23 mouse cellular contexts compared by ENCODE assay signal in genomic region chr10:60394936-60395335, GRCm38 (mm10). TPM values are rescaled to one million over a fixed set of nuclear protein-coding genes. Genes with fewer than 3 reads are reported as not detected.
DNase-seq lines count a peak whose midpoint lies in the region; ATAC-seq and TF ChIP-seq lines count a peak whose summit lies in the region.
"Had no signal": no experiment of that assay in that cellular context is flagged by ENCODE, and none has a peak within 500 bp of the region (broad histone marks: within the 10 kb centered on the region; RNA-seq: fewer than 3 reads in every experiment).

No protein-coding gene starts in this region.

- ATAC-seq in forebrain, embryonic 14.5 days = no peak
- ATAC-seq in forebrain, embryonic 16.5 days = no peak
- no peak for ATAC-seq in intestine, embryonic 16.5 days
- no peak for ATAC-seq in intestine, postnatal 0 days
- ATAC-seq: CD4-positive, CD25-positive, alpha-beta regulatory T cell, adult 4 months; inflammation-experienced regulatory T-cells, adult 6 months had no signal

- WGBS in forebrain, embryonic 14.5 days = 64% methylated on average over 7 of the region's 7 CpGs
- 62% methylated on average over 7 of the region's 7 CpGs for WGBS in forebrain, embryonic 16.5 days
- WGBS in intestine, embryonic 16.5 days = 62% methylated on average over 7 of the region's 7 CpGs
- 66% methylated on average over 7 of the region's 7 CpGs for WGBS in intestine, postnatal 0 days

- peak; percentile 34 for DNase-seq in forebrain, embryonic 14.5 days (ENCODE audit: low spot score)
- DNase-seq in right cerebral cortex, adult 18-20 months = peak; percentile 29
- no peak for DNase-seq in right cerebral cortex, postnatal 36 days (ENCODE audit: low spot score in 2 of 2)
- DNase-seq in adrenal gland, adult (ENCODE audit: inconsistent age in 2 of 2, low spot score in 1 of 2) = no peak
- no peak for DNase-seq in urinary bladder, postnatal 14 days (ENCODE audit: low spot score)
- DNase-seq: adrenal gland, postnatal 36 days; cerebellum, adult 8-10 months; gastrocnemius, adult 2 months; heart, postnatal 14 days; kidney, adult 9 months; kidney, postnatal 25 days; thymus, postnatal 36 days had no signal

- H3K4me3 ChIP-seq in forebrain, embryonic 14.5 days (ENCODE audit: low read depth, low read length) = no peak overlapping the region
- H3K4me3 ChIP-seq in forebrain, embryonic 16.5 days (replicated peaks; ENCODE audit: low read length) = no peak overlapping the region
- H3K4me3 ChIP-seq in intestine, embryonic 16.5 days (ENCODE audit: low read length) = no peak overlapping the region
- no peak overlapping the region for H3K4me3 ChIP-seq in intestine, postnatal 0 days (ENCODE audit: low read depth, low read length)
- H3K4me3 ChIP-seq: embryonic facial prominence, embryonic 10.5 days; forebrain, embryonic 12.5 days; gastrocnemius, adult 2 months; heart, embryonic 12.5 days; left cerebral cortex, adult 2 months; midbrain, embryonic 12.5 days had no signal

- no peaks in the 10 kb centered on the region for H3K27me3 ChIP-seq in forebrain, embryonic 14.5 days (replicated peaks; ENCODE audit: control insufficient read depth, insufficient read depth, low read length)
- H3K27me3 ChIP-seq in forebrain, embryonic 16.5 days (replicated peaks; ENCODE audit: control insufficient read depth, insufficient read depth, low read length) = no peaks in the 10 kb centered on the region
- H3K27me3 ChIP-seq in intestine, embryonic 16.5 days (replicated peaks; ENCODE audit: control insufficient read depth, insufficient read depth, low read length) = no peaks in the 10 kb centered on the region
- no peaks in the 10 kb centered on the region for H3K27me3 ChIP-seq in intestine, postnatal 0 days (replicated peaks; ENCODE audit: control insufficient read depth, insufficient read depth, low read length)
- H3K27me3 ChIP-seq: forebrain, embryonic 12.5 days; heart, embryonic 12.5 days; midbrain, embryonic 12.5 days had no signal

- no peaks in the 10 kb centered on the region for H3K9me3 ChIP-seq in forebrain, embryonic 14.5 days (replicated peaks; ENCODE audit: control insufficient read depth, low read length)
- H3K9me3 ChIP-seq in forebrain, embryonic 16.5 days (ENCODE audit: control insufficient read depth, low read length) = no peaks in the 10 kb centered on the region
- no peaks in the 10 kb centered on the region for H3K9me3 ChIP-seq in intestine, embryonic 16.5 days (ENCODE audit: control insufficient read depth, low read length)
- no peaks in the 10 kb centered on the region for H3K9me3 ChIP-seq in intestine, postnatal 0 days (ENCODE audit: control insufficient read depth)
- H3K9me3 ChIP-seq: embryonic facial prominence, embryonic 10.5 days; forebrain, embryonic 12.5 days; heart, embryonic 12.5 days; midbrain, embryonic 12.5 days had no signal

- no peaks in the 10 kb centered on the region for H3K4me1 ChIP-seq in forebrain, embryonic 14.5 days (ENCODE audit: control insufficient read depth, insufficient read depth, low read length)
- H3K4me1 ChIP-seq in forebrain, embryonic 16.5 days (replicated peaks; ENCODE audit: control insufficient read depth, insufficient read depth, low read length) = peaks cover 14% of the 10 kb centered on the region
- no peaks in the 10 kb centered on the region for H3K4me1 ChIP-seq in intestine, embryonic 16.5 days (ENCODE audit: control insufficient read depth, insufficient read depth, low read length)
- H3K4me1 ChIP-seq in intestine, postnatal 0 days (replicated peaks; ENCODE audit: control insufficient read depth, insufficient read depth, low read length) = no peaks in the 10 kb centered on the region

- no peaks in the 10 kb centered on the region for H3K36me3 ChIP-seq in forebrain, embryonic 14.5 days (ENCODE audit: control insufficient read depth, insufficient read depth, low read length)
- H3K36me3 ChIP-seq in forebrain, embryonic 16.5 days (ENCODE audit: control insufficient read depth, insufficient read depth) = no peaks in the 10 kb centered on the region
- no peaks in the 10 kb centered on the region for H3K36me3 ChIP-seq in intestine, embryonic 16.5 days (ENCODE audit: control insufficient read depth, insufficient read depth, low read length)
- H3K36me3 ChIP-seq in intestine, postnatal 0 days (ENCODE audit: control insufficient read depth, insufficient read depth) = no peaks in the 10 kb centered on the region
- H3K36me3 ChIP-seq: embryonic facial prominence, embryonic 10.5 days; forebrain, embryonic 12.5 days; heart, embryonic 12.5 days; midbrain, embryonic 12.5 days had no signal

- H3K9ac ChIP-seq in forebrain, embryonic 14.5 days (ENCODE audit: low read length) = no peak overlapping the region
- H3K9ac ChIP-seq in forebrain, embryonic 16.5 days (replicated peaks; ENCODE audit: low read depth, low read length) = no peak overlapping the region
- 0 out of 2 replicates have a peak overlapping the region, but pooled peaks have one; percentile 21 for H3K9ac ChIP-seq in intestine, embryonic 16.5 days (ENCODE audit: low read depth, low read length)
- no peak overlapping the region for H3K9ac ChIP-seq in intestine, postnatal 0 days (ENCODE audit: low read depth, low read length)
- H3K9ac ChIP-seq: forebrain, embryonic 12.5 days; heart, embryonic 12.5 days; liver, embryonic 14.5 days; midbrain, embryonic 12.5 days had no signal

- TF ChIP-seq CTCF in intestine, postnatal 0 days (IDR thresholded peaks at IDR 0.05; ENCODE audit: low read depth) = no peak

- H3K27ac ChIP-seq in forebrain, embryonic 14.5 days (ENCODE audit: low read depth, low read length) = no peak overlapping the region
- H3K27ac ChIP-seq in forebrain, embryonic 16.5 days (ENCODE audit: low read length) = no peak overlapping the region
- H3K27ac ChIP-seq in intestine, embryonic 16.5 days (ENCODE audit: low read length) = no peak overlapping the region
- no peak overlapping the region for H3K27ac ChIP-seq in intestine, postnatal 0 days (ENCODE audit: low read depth, low read length)
- H3K27ac ChIP-seq: embryonic facial prominence, embryonic 10.5 days; forebrain, embryonic 12.5 days; gastrocnemius, adult 2 months; left cerebral cortex, adult 2 months; liver, embryonic 14.5 days; midbrain, embryonic 12.5 days had no signal

- no peak overlapping the region for H3K4me2 ChIP-seq in forebrain, embryonic 14.5 days (ENCODE audit: low read length)
- no peak overlapping the region for H3K4me2 ChIP-seq in forebrain, embryonic 16.5 days (ENCODE audit: low read length)
- no peak overlapping the region for H3K4me2 ChIP-seq in intestine, embryonic 16.5 days (ENCODE audit: low read depth, low read length)
- H3K4me2 ChIP-seq in intestine, postnatal 0 days (replicated peaks; ENCODE audit: low read depth) = no peak overlapping the region
- H3K4me2 ChIP-seq: forebrain, embryonic 12.5 days; heart, embryonic 12.5 days; midbrain, embryonic 12.5 days had no signal

RNA-seq across cellular contexts. Expression of gene Gm17455, which starts 4.6 kb away (rescaled TPM):
- polyA plus RNA-seq in forebrain, embryonic 14.5 days (2014; fragmentation: Nextera tagmentation; extraction: Ambion mirVana) = 5.8 and 6.9 TPM in 2 replicates
- polyA plus RNA-seq in forebrain, embryonic 16.5 days (2015; fragmentation: Nextera tagmentation; extraction: Ambion mirVana) = 5.2 and 5.7 TPM in 2 replicates
- polyA plus RNA-seq in intestine, embryonic 16.5 days (2015; fragmentation: Nextera tagmentation; extraction: Ambion mirVana) = 0.72 and 1.0 TPM in 2 replicates
- polyA plus RNA-seq in intestine, postnatal 0 days (2015; fragmentation: Nextera tagmentation; extraction: Ambion mirVana) = 0.65 and 1.1 TPM in 2 replicates
- polyA plus RNA-seq: liver, embryonic 14.5 days had no signal

RNA-seq across cellular contexts. Expression of gene Vsir, which starts 48.3 kb away (rescaled TPM):
- 2.1 and 2.3 TPM in 2 replicates for polyA plus RNA-seq in forebrain, embryonic 14.5 days (2014; fragmentation: Nextera tagmentation; extraction: Ambion mirVana)
- polyA plus RNA-seq in forebrain, embryonic 16.5 days (2015; fragmentation: Nextera tagmentation; extraction: Ambion mirVana) = 1.9 and 2.8 TPM in 2 replicates
- polyA plus RNA-seq in intestine, embryonic 16.5 days (2015; fragmentation: Nextera tagmentation; extraction: Ambion mirVana) = 10.3 and 11.2 TPM in 2 replicates
- 9.7 and 11.5 TPM in 2 replicates for polyA plus RNA-seq in intestine, postnatal 0 days (2015; fragmentation: Nextera tagmentation; extraction: Ambion mirVana)

Comparison
In these comparisons a context has a peak if more than half of its experiments do, and no peak if none do; other contexts are left out.
1. DNase-seq: peak in forebrain, embryonic 14.5 days (single experiment) and right cerebral cortex, adult 18-20 months (single experiment); none in right cerebral cortex, postnatal 36 days (0 of 2), adrenal gland, adult (0 of 2) and urinary bladder, postnatal 14 days (single experiment).